Mouse (Mus musculus): ENCODE results near the gene Cadm4. TPM values are rescaled to one million over a fixed set of nuclear protein-coding genes. Genes with fewer than 3 reads are reported as not detected.
A peak's percentile ranks its signal among the peaks of the same experiment; 100 is the strongest.

Gene Cadm4
- total RNA-seq, 1 experiment = 10.8 TPM

GRCm38 (mm10) chr7:24505447-24506064, 23.7 kb downstream of the Cadm4 start:
- no peaks in the 10 kb centered on the region for H3K9me3 ChIP-seq (ENCODE audit: control insufficient read depth, insufficient read depth, low read depth, low read length)
- peak overlapping the region; percentile 73 to 94 for H3K4me3 ChIP-seq (ENCODE audit: insufficient read depth in 1 of 2, low read depth in 1 of 2, low read length in 2 of 2, poor library complexity in 1 of 2, severe bottlenecking in 1 of 2)
- TF ChIP-seq CHD2 (IDR thresholded peaks at IDR 0.05; ENCODE audit: low read depth, low read length) = no peak
- no peak for TF ChIP-seq ZNF384 (IDR thresholded peaks at IDR 0.05; ENCODE audit: low read depth, low read length)
- TF ChIP-seq MAFK (IDR thresholded peaks at IDR 0.05; ENCODE audit: insufficient read depth, low read depth, low read length) = no peak
- TF ChIP-seq HCFC1 (IDR thresholded peaks at IDR 0.05; ENCODE audit: borderline replicate concordance, insufficient read depth, low read length) = no peak
- no peak for TF ChIP-seq ZC3H11A (IDR thresholded peaks at IDR 0.05; ENCODE audit: borderline replicate concordance, low read depth, low read length)
- peaks cover 2% of the 10 kb centered on the region; the same call in 1 of the 2 replicates for H3K36me3 ChIP-seq (ENCODE audit: control insufficient read depth, insufficient read depth, low read length, poor library complexity, severe bottlenecking)
- peak overlapping the region; percentile 16; the same call in 1 of the 2 replicates for H3K9ac ChIP-seq (ENCODE audit: insufficient read depth, low read depth, low read length, poor library complexity, severe bottlenecking)
- H3K27ac ChIP-seq (ENCODE audit: insufficient read depth, low read depth, low read length, poor library complexity, severe bottlenecking) = peak overlapping the region; percentile 88
- DNase-seq (ENCODE audit: low read depth, low spot score) = no peak
- in situ Hi-C loops (cut with MboI; ENCODE audit: low sequenced_read_pairs in 2 of 2, unreplicated experiment in 2 of 2) = loop anchor here in 1 of 2 experiments (25.0 kb wide), 1 partner anchor 93 kb away; no protein-coding TSS in a partner anchor
- peaks cover 2 to 23% of the 10 kb centered on the region in 2 experiments; a peak in 3 of 4 replicates for H3K4me1 ChIP-seq (ENCODE audit: control insufficient read depth in 2 of 2, insufficient read depth in 2 of 2, low read length in 2 of 2, poor library complexity in 1 of 2)

DNA sequence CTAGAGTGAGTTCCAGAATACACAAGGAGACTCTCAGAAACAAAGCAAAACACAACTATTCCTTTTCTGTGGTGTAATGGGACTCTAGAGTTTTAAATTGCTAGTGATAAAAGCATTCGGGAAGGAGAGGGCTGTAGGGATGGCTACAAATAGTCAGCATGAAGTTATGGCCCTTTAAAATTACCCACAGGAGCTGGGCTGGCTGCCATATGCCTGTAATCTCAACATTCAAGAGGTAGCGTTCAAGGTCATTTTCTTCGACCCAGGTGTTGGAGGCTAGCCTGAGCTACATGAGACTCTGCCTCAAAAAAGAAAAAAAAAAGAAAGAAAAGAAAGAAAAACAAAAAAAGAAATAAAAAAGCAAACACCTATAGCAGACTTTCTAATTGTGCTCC, 24.2 kb downstream of the Cadm4 start:
- DNase-seq (ENCODE audit: low read depth, low spot score) = no peak

DNA sequence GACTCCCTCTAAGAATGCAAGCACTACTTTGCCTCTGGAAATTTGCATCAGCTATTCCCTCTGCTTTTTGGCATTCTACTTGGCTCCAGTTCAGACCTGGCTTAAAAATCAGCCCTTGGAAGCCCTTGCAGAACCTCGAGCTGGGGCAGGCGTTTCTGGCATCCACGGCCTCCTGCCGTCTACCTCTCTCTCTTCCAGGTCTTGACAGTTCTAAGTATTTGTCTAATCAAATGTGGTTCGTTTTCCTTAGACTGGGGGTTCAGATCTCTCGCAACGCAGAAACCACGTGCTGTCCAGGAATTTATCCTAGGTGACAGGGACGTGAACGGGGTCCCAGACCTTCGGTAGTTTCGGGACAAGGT, 24.6 kb downstream of the Cadm4 start:
- Histone ChIP-seq H3K27ac (ENCODE audit: insufficient read depth, low read depth, low read length, poor library complexity, severe bottlenecking) (peak overlapping the region; percentile 88; the same call in 1 of the 2 replicates), H3K4me3 (ENCODE audit: insufficient read depth in 1 of 2, low read depth in 1 of 2, low read length in 2 of 2, poor library complexity in 1 of 2, severe bottlenecking in 1 of 2) (peak overlapping the region; percentile 73 to 94), H3K36me3 (ENCODE audit: control insufficient read depth, insufficient read depth, low read length, poor library complexity, severe bottlenecking) (peaks cover 7% of the 10 kb centered on the region), H3K4me1 (ENCODE audit: control insufficient read depth in 2 of 2, insufficient read depth in 2 of 2, low read length in 2 of 2, poor library complexity in 1 of 2) (peaks cover 2 to 26% of the 10 kb centered on the region in 2 experiments; a peak in 3 of 4 replicates), H3K9ac (ENCODE audit: insufficient read depth, low read depth, low read length, poor library complexity, severe bottlenecking) (peak overlapping the region; percentile 68), H3K9me3 (ENCODE audit: control insufficient read depth, insufficient read depth, low read depth, low read length) (no peaks in the 10 kb centered on the region)
- in situ Hi-C loops (cut with MboI; ENCODE audit: low sequenced_read_pairs in 2 of 2, unreplicated experiment in 2 of 2) = loop anchor here in 1 of 2 experiments (25.0 kb wide), 1 partner anchor 94 kb away; no protein-coding TSS in a partner anchor
- no peak for DNase-seq (ENCODE audit: low read depth, low spot score)
- TF ChIP-seq ZC3H11A (IDR thresholded peaks at IDR 0.05; ENCODE audit: borderline replicate concordance, low read depth, low read length) = no peak
- no peak for TF ChIP-seq ZNF384 (IDR thresholded peaks at IDR 0.05; ENCODE audit: low read depth, low read length)
- no peak for TF ChIP-seq HCFC1 (IDR thresholded peaks at IDR 0.05; ENCODE audit: borderline replicate concordance, insufficient read depth, low read length)

More for the DNA sequence above, 24.2 kb downstream of the Cadm4 start:
- peak overlapping the region; percentile 68; the same call in 1 of the 2 replicates for H3K9ac ChIP-seq (ENCODE audit: insufficient read depth, low read depth, low read length, poor library complexity, severe bottlenecking)
- peak overlapping the region; percentile 73 to 94 for H3K4me3 ChIP-seq (ENCODE audit: insufficient read depth in 1 of 2, low read depth in 1 of 2, low read length in 2 of 2, poor library complexity in 1 of 2, severe bottlenecking in 1 of 2)
- H3K27ac ChIP-seq (ENCODE audit: insufficient read depth, low read depth, low read length, poor library complexity, severe bottlenecking) = peak overlapping the region; percentile 88
- H3K4me1 ChIP-seq (ENCODE audit: control insufficient read depth in 2 of 2, insufficient read depth in 2 of 2, low read length in 2 of 2, poor library complexity in 1 of 2) = peaks cover 2 to 26% of the 10 kb centered on the region in 2 experiments; a peak in 3 of 4 replicates
- TF ChIP-seq ZC3H11A (IDR thresholded peaks at IDR 0.05; ENCODE audit: borderline replicate concordance, low read depth, low read length) (no peak), CHD2 (IDR thresholded peaks at IDR 0.05; ENCODE audit: low read depth, low read length) (no peak), HCFC1 (IDR thresholded peaks at IDR 0.05; ENCODE audit: borderline replicate concordance, insufficient read depth, low read length) (no peak), MAFK (IDR thresholded peaks at IDR 0.05; ENCODE audit: insufficient read depth, low read depth, low read length) (no peak), ZNF384 (IDR thresholded peaks at IDR 0.05; ENCODE audit: low read depth, low read length) (no peak)
- peaks cover 7% of the 10 kb centered on the region for H3K36me3 ChIP-seq (ENCODE audit: control insufficient read depth, insufficient read depth, low read length, poor library complexity, severe bottlenecking)
- H3K9me3 ChIP-seq (ENCODE audit: control insufficient read depth, insufficient read depth, low read depth, low read length) = no peaks in the 10 kb centered on the region
- in situ Hi-C loops (cut with MboI; ENCODE audit: low sequenced_read_pairs in 2 of 2, unreplicated experiment in 2 of 2) = loop anchor here in 1 of 2 experiments (25.0 kb wide), 1 partner anchor 94 kb away; no protein-coding TSS in a partner anchor

DNA sequence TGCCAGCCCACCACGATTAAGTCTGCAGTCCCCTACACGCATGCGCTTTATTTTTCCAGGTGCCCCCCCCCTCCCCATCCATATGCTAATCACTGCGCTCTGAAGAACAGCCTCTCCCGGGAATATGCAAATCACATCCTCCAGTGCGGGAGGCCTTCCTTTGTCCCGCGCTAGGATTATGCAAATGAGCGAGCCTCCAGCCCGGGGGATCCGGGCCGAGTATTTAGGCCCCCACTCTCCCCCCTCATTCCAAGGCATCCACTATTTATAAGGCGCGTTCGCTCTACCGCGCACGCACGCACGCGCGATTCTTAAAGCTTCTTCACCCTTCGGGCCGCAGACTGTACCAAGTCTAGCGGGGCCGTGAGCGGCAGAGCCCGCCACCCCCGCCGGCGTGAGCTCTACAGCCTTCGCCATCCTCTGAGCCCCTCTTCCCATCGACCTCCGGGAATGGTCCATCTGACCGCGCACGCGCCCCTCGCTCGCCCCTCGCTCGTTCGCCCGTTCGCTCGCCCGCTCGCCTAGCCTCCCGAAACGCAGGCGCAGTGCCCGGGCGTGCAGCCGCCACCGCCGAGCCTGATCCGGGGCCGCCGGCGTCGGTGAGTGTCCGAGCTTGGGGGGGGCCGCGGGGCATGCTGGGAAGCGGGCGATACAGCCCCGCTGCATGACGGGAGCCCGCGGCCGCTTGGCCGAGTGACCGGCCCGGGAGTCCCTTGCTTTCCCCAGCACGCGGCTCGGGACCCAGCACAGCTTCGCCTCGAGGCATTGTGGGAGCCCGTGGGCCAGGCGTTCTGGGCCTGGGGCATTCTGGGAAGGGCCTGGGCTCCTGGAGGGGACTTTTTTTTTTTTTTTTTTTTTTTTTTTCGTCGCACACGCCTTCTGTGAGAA, 25.3 kb downstream of the Cadm4 start, which contains the start of gene Zfp428:
TSS of gene Zfp428 (plus strand) at position 169 of the 888 bp plus-strand sequence.
- peak; percentile 90 for DNase-seq (ENCODE audit: low read depth, low spot score)
- Histone ChIP-seq H3K4me3 (ENCODE audit: insufficient read depth in 1 of 2, low read depth in 1 of 2, low read length in 2 of 2, poor library complexity in 1 of 2, severe bottlenecking in 1 of 2) (peak within 1 kb of the TSS; percentile 73 to 94), H3K27ac (ENCODE audit: insufficient read depth, low read depth, low read length, poor library complexity, severe bottlenecking) (peak within 1 kb of the TSS; percentile 97), H3K9ac (ENCODE audit: insufficient read depth, low read depth, low read length, poor library complexity, severe bottlenecking) (peak within 1 kb of the TSS; percentile 98), H3K9me3 (ENCODE audit: control insufficient read depth, insufficient read depth, low read depth, low read length) (no peaks in the 10 kb centered on the region), H3K4me1 (ENCODE audit: control insufficient read depth in 2 of 2, insufficient read depth in 2 of 2, low read length in 2 of 2, poor library complexity in 1 of 2) (peaks cover 2 to 31% of the 10 kb centered on the region in 2 experiments; a peak in 3 of 4 replicates), H3K36me3 (ENCODE audit: control insufficient read depth, insufficient read depth, low read length, poor library complexity, severe bottlenecking) (peaks cover 7% of the 10 kb centered on the region)
- in situ Hi-C loops (cut with MboI; ENCODE audit: low sequenced_read_pairs in 2 of 2, unreplicated experiment in 2 of 2) = loop anchor here in 1 of 2 experiments (25.0 kb wide), 1 partner anchor 95 kb away; no protein-coding TSS in a partner anchor
- TF ChIP-seq CHD2 (IDR thresholded peaks at IDR 0.05; ENCODE audit: low read depth, low read length) = peak; percentile 70; the same call in 1 of the 2 replicates
- peak; percentile 97 for TF ChIP-seq ZNF384 (IDR thresholded peaks at IDR 0.05; ENCODE audit: low read depth, low read length)
- peak; percentile 26; the same call in 1 of the 2 replicates for TF ChIP-seq HCFC1 (IDR thresholded peaks at IDR 0.05; ENCODE audit: borderline replicate concordance, insufficient read depth, low read length)
- TF ChIP-seq MAFK (IDR thresholded peaks at IDR 0.05; ENCODE audit: insufficient read depth, low read depth, low read length) = no peak
- TF ChIP-seq ZC3H11A (IDR thresholded peaks at IDR 0.05; ENCODE audit: borderline replicate concordance, low read depth, low read length) = no peak
